Mouse (Mus musculus) spleen, postnatal 36 days (tissue): ENCODE results near the gene Tmx2.

Source experiments
- DNase-seq, 2 experiments: peaks; one replicate each; pipeline ENCODE4 v3.0.0; 2022; ENCODE audit warnings: low spot score in 2 of 2, mixed read lengths in 1 of 2

The Tmx2 gene

DNA sequence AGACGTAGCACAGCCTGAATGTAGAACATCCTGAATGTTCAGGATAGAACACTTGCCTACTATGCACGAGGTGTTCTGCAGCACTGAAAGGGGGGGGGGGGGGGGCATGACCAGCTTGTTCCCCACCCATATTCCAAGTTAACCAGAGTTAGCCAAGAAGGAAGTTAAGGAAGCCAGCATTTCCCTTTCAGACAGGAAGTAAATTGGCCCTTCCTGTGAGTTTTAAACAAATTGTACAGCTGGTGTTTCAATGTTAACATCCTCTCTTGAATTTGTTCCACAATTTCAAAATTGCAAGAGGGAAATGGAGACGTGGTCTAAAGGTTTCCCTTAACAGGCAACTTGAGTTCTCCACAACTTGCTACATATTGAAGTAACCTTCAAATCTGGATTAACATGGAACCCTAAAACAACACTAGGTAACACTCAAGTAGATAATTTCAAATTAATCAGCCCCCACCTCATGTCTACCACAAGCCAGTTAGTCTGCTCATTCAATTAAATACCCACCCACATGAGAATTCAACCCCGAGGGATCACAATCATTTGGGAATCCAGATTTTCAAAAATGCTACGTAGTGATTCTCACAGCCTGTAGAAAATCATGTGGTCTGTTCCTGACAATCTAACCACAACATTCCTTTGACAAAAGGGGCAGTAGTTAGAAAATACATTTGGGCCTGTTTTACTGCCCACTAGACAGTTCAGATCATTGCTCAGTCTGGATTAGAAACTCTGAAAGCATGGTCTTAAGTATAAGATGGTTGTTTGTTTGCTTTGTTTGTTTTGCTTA is 40.3 kb downstream of the Tmx2 start:
- no peak for DNase-seq

- DNase-seq = no peak
These were observed 41.3 kb downstream of the Tmx2 start for GRCm38 (mm10) chr2:84637452-84638165.

DNA sequence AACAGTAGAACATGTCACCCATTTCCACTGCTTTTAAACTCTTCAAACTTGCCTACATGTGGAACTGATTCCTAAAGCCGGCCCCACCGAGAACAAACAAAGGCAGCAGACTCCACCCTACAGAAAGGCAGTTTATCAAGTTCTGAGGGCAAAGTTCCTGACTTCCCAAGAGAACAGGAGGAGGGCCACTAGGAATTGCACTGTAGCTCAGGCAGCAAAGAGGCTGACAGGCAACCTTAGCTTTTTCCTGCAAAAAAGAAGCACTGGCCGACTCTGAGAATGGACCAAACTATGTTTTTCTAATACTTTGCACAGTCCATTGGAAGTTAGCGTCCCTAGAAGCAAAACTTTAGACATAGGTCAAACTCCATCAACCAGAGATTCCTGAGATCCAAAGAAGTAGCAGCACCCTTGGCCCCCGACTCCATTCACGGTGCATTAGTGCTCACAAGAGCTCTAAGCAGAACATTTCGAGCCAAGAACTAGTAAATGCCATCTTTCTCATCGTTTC is 42.7 kb downstream of the Tmx2 start:
- DNase-seq = no peak

DNA sequence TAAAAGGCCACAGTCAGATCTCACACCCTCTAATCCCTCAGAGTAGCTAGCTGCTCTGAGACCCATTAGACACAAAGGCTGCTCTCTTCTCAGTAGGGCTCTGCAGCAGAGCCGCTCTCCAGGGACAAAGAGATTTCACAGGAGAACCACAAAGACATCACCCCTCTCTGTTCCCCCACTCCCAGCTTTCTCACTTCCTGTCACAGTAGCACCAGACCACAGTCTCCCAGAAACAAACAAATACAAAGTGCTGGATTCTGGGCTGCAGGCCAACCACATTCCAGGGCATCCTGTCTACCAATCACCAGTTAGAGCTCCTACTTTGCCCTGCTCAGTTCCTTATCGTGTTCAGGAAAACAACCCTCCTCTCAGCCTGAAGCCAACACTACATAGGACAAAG is 43.3 kb downstream of the Tmx2 start:
- DNase-seq = peak in 1 of 2 experiments; percentile 43

DNA sequence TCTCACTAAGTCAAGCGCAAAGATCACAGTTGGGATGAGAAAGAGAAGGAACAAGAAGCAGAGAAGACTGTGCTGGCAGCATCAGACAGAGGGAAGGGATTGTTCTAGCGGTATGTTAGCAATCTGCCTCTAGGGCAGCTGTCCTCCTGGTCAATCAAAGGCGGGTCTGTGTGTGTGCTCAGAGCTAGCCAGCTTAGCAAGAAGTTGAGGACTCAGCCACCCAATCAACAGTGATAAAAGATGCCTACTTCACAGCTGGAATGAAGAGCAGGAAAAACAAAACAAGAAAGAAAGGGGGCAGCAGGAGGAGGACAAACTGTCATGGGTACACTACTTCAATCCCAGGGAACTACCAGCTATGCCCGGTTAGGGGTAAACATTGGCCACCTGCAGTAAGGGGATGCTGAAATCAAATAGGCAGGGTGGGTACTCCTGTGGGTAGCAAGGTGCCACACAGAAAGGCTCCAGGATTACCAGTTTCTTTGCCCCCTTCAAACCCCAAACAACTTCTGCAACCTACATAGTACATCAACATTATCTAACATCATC is 43.9 kb downstream of the Tmx2 start:
- no peak for DNase-seq

- no peak for DNase-seq
These were observed 44.9 kb downstream of the Tmx2 start for GRCm38 (mm10) chr2:84634006-84634405.

DNA sequence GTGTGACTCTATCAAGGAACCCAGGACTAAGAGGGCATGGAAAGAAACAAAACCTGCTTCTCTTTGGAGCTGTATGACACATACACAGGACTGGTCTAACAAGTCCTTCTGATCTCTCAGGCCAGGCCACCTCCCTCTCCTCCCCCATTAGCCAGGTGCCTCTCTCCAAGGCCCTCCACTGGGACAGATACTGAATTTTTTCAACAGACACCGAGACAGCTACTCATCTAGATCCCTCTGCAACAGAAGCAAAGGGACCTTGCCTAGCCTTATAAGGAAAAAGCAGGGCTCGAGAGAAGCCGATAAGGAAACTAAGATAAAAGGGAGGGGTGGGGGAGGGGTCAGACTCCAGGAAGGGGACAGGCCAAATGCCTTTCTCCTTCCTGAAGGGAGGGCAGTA is 45.9 kb downstream of the Tmx2 start:
- DNase-seq = no peak

- DNase-seq = no peak
These were observed 46.9 kb downstream of the Tmx2 start for GRCm38 (mm10) chr2:84632001-84632400.

DNA sequence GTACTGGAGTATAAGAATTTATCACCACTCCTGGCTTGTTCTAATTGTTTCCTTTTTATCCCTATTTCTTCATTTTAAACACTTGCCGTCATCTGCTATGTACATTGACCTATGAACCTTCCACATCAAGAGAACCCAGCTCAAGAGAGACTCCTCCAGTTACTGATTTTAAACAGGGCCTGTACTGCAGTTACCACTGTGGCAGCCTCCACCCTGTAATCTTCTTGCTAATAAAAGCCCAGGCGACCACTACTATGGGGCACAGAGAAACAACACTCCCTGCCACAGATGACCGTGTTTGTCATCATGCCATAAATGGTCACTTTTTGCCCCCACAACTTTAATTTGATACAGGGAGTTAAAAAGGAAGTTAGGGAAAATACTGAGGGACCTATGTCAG is 51.9 kb downstream of the Tmx2 start:
- no peak for DNase-seq

DNA sequence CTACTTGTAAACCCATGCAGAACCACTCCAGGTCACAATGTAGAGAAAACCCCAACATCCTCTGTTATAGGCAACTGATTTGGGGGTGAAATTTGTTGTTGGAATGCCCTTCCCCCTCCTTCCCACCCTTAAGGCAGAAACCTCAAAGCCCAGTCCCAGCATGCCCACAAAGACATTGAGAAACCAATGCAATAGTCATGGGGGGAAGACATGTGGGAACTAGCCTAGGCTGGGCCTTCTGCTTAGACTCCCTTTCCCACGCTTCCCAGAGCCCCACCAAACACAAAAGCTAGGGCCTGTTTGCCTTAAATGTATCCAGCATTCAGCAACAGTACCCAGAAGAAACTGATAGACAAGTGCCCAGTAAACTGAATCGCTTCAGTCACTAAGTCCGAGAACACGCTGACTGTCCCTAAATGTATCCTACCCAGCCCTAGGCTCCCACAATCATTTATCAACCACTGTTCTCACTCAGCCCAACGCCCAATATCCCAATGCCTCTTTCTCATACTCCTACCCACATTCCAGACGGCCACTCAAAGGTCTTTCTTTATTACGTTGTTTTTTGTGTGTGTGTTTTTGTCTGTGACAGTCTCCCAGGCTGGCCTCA is 52.5 kb downstream of the Tmx2 start:
- no peak for DNase-seq

DNA sequence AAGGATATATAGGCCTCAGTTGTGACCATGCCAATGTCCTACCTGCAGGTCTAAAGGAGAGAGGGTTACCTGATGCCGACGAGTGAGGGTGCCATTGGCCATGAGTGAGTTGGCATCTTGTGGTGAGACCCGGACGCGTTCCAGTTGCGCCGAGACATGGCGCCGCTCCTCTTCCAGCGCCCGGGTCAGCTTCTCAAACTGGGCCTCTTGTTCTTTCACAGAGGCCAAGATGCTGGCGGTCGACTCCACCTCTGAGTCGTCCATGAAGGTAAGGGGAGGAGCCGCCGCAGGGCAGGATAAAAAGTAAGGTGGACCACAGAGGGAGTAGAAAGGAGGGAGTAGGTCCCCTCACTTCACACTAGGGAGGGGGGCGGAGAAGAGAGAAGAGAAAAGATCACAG is 54.7 kb downstream of the Tmx2 start:
- DNase-seq = no peak

GRCm38 (mm10) chr2:84623428-84624119 is 55.4 kb downstream of the Tmx2 start:
- no peak for DNase-seq

DNA sequence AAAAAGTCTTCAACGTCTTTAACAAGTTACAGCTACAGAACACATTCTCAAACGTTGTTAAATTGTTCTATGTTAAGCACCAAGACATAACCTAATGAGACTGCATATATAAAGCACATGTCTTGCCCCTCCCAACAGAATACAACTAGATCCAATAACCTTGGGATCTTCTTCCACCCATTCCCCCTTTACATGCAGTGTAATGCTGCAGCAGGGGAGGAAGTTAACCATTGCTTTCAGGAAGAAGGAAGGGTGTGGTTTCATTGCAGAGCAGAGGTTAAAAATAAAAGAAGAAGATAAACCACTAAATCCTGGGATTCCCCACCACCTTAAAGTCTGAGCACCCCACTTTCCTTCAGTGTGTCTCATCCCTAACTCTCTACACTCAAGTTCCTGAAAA is 56.3 kb downstream of the Tmx2 start:
- no peak for DNase-seq
